Mouse (Mus musculus) left cerebral cortex, postnatal 10 days (tissue): ENCODE measurements around the gene Rasa4. TPM values are rescaled to one million over a fixed set of nuclear protein-coding genes. Genes with fewer than 3 reads are reported as not detected.
"Not testable (repeated sequence)": the region's sequence is repeated elsewhere in the genome, so short reads cannot be mapped to it uniquely, and the experiment has no call there.

ENCODE experiments used
- DNase-seq, 2 experiments: peaks; one replicate each; pipeline ENCODE4 v3.0.0; 2021 to 2022; ENCODE audit warnings: low spot score in 2 of 2, mixed read lengths in 1 of 2; ENCODE audit errors: extremely low spot score in 1 of 2
- intact Hi-C: fragments of 180-260 bp; cut with DNase I; formaldehyde crosslinking; loops from one replicate; pipeline ENCODE4 v1.15.1; 2025
- microRNA-seq: library from miRNA; unstranded; fragments of <30 nt; microRNA quantifications from one replicate; pipeline ENCODE4 v1.2.0, GENCODE M21; 2022
- total RNA-seq, 2 experiments: library from RNA; stranded (reverse); gene quantifications; 2 replicates each; pipeline ENCODE4 v1.2.3; 2021

The Rasa4 gene
- total RNA-seq, 2 experiments from 2014 or later = 6.8 to 7.9 TPM

DNA sequence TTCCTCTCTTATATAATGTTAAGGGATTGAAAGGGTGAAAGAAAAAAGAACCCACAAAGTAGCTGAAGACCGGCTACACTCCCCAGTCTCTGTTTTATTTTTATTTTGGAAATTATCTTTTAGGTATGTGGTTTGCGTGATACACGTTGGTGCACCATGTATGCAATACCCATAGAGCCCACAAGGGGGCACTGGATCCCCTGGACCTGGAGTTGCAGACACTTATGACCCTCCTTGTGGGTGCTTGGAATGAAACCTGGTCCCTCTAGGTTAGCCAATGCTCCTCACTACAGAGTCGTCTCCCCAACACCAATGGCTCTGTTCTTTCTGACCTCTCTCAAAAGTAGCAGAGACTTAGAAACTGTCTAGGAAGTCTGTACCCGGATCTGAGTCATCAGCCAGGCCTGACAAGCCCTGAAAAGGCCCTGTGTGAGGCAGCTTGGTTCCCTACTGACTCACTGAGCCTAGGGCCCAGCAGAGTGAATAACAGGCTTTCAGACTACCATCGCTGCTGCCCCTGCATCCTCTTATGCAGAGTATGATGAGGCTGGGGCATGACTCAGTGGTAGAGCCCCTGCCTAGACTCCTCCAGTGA lies 59.5 kb downstream of the Rasa4 start:
- DNase-seq = no peak
- intact Hi-C loops = no loop called here

- no peak for DNase-seq
- intact Hi-C loops = no loop called here
Observed at GRCm38 (mm10) chr5:136144606-136145430, 61.1 kb downstream of the Rasa4 start.

- DNase-seq = no peak
- intact Hi-C loops = no loop called here
Observed at GRCm38 (mm10) chr5:136146936-136147335, 63.2 kb downstream of the Rasa4 start.

DNA sequence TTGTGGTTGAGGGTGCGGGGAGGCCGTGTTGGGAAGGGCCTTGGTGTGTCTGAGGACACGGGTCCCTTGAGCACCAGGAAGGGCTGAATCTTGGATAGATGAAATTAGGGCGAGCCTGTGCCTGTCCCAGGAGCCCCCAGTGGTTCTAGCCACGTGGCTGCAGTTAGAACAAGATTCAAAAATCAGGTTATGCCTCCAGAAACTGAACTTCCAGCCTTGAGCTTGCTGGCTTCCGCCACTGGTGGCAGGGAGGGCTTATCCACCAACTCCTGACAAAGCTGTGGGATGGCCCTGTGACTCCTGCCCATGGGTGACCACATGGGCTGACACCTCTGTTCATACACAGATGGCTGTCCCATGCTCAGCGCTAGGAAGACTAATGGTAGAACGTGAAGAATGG lies 64.0 kb downstream of the Rasa4 start:
- DNase-seq = no peak
- intact Hi-C loops = no loop called here

DNA sequence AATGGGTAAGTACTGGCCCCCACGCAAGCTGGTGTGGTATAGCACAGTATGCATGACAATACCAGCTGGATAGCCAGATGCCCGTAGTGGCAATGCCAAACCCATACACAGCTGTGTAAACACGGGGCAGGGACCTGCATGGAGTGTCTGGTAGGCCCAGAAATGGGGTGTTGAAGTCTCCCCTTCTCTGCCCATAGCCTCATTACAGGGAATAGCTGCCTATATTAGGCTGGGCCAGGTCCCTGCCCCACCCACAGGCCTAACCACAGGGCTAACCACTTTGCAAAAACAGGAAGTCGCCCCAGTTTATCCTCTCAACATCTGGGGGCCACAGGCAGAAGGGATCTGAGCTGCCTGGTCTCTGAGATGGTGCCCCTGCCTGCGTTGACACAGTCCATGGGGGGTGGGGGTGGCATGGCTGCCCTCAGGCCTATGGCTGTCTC lies 65.4 kb downstream of the Rasa4 start:
- intact Hi-C loops, DNase-seq: not testable (repeated sequence)

DNA sequence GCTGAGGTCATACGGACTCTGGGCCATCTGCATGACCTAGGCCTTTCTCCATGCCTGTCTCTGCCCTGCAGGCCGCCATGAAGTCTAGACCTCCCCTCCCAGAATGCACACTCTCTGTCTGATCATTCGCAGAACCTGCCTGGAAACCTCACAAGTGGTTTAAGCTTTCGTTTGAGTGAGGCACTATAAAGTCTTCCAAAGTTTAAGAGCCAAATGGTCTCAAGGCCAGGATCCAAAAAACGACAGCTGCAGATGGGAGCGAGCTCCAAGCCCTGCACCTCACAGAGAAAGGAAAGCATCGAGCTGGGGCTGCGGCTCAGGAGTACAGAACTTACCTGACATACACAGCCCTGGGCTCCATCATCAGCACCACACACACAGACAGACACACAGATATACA lies 68.6 kb downstream of the Rasa4 start:
- no peak for DNase-seq
- intact Hi-C loops = no loop called here

DNA sequence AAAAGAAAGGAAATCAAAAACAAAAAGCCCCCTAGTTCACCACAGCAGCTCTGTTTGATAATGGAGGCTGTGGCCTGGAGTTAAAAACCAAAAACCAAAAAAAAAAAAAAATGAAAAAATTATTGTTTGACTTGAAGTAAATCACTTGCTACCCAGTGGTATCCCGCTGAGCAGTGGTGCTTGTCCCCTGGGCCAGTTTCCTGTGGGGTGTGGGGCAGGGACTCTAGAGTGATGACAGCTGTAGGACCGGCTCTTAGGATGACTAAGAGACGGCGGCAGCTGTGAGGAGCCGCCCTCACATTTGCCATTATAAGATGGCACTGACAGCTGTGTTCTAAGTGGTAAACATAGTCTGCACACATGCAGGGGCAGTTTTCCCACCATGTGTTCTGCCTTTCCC lies 71.7 kb downstream of the Rasa4 start:
- no peak for DNase-seq

GRCm38 (mm10) chr5:136160084-136160483 lies 76.4 kb downstream of the Rasa4 start:
- intact Hi-C loops, DNase-seq: not testable (repeated sequence)

More for the DNA sequence above, 71.7 kb downstream of the Rasa4 start:
- intact Hi-C loops = no loop called here

Small RNAs within 50 kb of the gene (microRNA-seq; reads per million reads assigned to microRNA genes)
- 2.0 reads per million for gene Mir7035

Other genes with a start within 250 kb of the Rasa4 start
- gene Hspb1, start 196.0 kb upstream of the Rasa4 start, total RNA-seq = 1 to 10 TPM; 4.3 to 4.6 TPM
- 1,000 to 10,000 TPM; 1,621 to 1,667 TPM for gene Ywhag, start 149.3 kb upstream of the Rasa4 start, total RNA-seq
- 1 to 10 TPM; 1.7 to 4.0 TPM for gene Ssc4d, start 109.4 kb upstream of the Rasa4 start, total RNA-seq
- not detected for gene Zp3, start 103.8 kb upstream of the Rasa4 start, total RNA-seq
- gene Dtx2, start 89.1 kb upstream of the Rasa4 start, total RNA-seq = 1 to 10 TPM; 9.3 to 9.4 TPM
- gene Upk3b, start 45.4 kb upstream of the Rasa4 start, total RNA-seq = not detected
- gene Upk3bl, start 29.4 kb upstream of the Rasa4 start, total RNA-seq = not detected
- gene Polr2j, start 32.7 kb downstream of the Rasa4 start, total RNA-seq = 10 to 100 TPM; 82.2 to 91.6 TPM
- 10 to 100 TPM; 11.7 to 13.2 TPM for gene Lrwd1, start 52.2 kb downstream of the Rasa4 start, total RNA-seq
- 10 to 100 TPM in 1 of 2 experiments, 1 to 10 TPM in 1; 9.5 to 11.7 TPM for gene Alkbh4, start 52.2 kb downstream of the Rasa4 start, total RNA-seq
- gene Orai2, start 86.8 kb downstream of the Rasa4 start, total RNA-seq = 10 to 100 TPM; 59.8 to 62.6 TPM
- 10 to 100 TPM; 41.2 to 42.4 TPM for gene Prkrip1, start 115.0 kb downstream of the Rasa4 start, total RNA-seq
- gene Sh2b2, start 162.6 kb downstream of the Rasa4 start, total RNA-seq = 10 to 100 TPM; 13.4 to 16.3 TPM